Mouse (Mus musculus) telencephalon, adult 2 months (tissue): ENCODE data around the gene Ablim2.

Experiments used
- DNase-seq: peaks from one replicate; pipeline ENCODE4 v3.0.0-alpha.2; 2011; ENCODE audit warnings: low read depth, low spot score

The Ablim2 gene

DNA sequence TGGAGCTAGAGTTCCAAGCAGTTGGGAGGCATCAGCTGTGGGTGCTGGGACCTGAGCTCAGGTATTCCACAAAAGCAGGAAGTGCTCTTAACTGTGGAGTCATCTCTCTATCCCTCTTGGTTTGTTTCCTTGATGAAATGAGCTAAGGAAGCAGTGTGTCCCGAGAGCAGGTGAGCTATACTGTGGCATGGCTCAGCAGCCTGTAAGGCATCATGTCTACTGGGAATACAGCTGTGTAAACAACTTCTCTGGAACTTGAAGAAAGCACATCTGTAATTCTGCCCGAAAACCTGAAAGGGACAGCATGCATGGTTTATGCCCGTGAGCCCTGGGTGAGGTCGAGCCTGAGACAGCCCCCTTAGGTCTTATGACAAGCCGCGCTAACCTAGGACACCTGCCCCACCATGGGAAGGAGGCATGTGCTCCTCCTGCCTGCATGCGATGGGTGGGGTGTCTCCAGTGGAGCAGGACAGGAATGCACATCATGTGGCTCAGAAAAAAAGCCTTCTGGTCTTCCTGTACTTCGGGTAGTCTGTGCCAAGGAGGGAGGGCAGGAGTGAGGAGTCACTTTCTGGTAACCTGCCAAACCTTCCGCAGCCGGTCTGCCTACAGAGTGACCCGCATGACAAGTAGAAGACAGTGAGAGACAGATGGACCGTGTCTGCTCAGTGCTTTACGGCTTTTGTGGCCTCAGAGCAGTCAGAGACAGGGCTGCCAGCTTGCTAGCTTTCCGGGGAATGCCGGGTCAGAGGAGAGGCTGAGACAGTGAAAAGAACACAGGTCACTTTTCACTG is 150.2 kb downstream of the Ablim2 start:
- peak; percentile 58 for DNase-seq

DNA sequence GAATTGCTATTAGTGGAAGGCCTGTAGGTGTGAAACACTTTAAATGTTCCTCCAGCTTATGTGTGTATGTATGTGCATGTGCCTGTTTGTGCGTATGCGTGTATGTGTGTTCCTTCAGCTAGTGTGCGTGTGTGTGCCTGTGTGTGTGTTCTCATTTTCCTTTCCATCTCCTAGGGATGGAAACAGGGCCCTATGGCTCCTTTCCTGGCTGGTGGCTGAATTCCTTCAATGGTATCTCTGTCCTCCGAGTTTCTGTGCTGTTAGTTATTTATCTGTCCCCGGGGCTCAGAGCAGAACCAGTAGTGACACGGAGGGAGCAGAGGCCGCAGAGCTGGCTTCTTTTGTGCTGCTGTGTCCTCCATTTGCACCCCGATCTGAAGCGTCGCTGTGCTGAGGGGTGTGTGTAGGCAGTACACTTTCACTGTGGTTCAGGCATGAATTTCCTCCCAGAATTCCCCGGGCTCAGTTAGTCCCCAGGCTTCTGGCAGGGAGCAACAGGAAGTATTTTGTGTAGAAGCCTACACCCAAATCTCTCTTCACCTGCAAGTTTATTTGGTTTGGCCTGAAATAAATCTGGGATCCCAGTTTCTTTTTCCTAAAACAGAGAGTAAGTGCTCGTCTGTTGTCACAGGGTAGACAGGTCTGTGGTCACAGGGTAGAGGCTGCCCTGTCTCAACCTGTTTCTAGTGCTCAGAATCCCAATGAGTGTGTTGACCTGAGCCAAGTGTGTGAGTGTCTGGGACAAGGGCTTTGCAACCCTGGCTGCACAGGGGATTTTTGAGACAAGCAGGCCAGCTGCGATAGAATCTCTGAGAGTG is 151.2 kb downstream of the Ablim2 start:
- no peak for DNase-seq

DNA sequence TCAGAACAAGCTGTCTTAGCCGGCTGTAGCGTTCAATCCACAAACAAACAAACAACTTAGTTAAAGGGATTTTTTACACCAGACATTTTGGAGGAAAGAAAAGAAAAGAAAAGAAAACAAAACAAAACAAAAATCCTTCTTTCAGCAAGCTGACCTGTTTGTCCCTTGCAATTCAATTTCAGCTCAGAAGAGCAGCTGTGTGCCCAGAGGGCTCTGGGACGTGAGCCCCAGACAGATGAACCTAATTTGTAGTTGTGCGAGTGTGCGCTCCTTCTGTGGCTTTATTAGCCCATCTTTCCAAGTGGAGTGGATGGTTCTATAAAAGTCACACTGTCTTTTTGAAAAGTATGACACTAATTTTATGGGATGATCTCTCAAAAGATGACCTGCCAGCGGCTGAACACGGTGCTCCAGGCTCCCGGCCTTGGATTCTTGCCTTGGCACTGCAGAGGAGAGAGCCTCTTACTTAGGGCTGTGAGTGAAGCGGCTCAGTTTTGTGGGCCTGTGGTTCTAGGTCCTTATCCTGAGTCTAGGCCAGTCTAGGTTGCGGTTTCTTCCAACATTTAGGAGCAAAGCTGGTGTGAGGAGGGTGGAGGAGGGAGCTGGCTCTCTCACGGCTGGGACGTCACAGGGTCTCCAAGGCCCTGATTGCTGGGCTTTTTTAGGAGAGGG is 158.1 kb downstream of the Ablim2 start:
- DNase-seq = no peak

DNA sequence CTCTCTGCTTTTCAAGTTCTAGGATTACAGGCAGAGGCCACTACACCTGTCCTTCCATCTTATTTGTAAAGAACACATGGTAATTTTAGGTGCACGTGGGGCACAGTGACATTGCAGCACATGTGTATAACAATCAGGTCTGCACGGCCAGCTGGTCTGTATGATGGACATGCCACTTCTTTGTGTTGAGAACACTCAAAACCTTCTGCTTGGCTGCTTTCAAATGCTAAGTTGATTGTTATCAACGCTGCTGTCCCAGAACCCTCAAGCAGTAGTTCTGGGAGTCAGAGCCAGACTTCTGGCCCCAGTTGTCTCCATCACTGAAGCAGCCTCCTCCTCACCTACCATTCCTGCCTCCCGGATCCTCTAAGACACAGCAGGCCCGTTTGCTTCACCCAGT is 159.0 kb downstream of the Ablim2 start:
- no peak for DNase-seq

DNA sequence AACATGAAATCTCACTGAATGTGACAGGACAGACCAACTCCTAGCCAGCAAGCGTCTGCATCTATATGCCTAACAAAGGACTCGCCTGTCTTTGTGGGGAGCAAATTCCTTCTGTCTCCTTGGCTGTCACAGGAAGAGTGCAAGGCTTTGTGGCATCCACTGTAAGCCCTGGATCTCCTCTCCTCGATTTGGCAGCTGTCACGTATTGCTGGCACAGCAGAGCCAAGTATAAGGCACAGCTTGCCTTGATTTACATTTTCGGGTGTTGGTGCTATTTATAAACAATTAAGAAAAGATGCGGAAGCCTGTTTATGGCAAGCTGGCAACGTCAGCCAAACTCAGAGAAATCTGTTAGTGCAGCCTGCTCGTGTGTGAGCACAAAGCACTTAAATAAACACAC is 160.7 kb downstream of the Ablim2 start:
- DNase-seq = peak; percentile 60

DNA sequence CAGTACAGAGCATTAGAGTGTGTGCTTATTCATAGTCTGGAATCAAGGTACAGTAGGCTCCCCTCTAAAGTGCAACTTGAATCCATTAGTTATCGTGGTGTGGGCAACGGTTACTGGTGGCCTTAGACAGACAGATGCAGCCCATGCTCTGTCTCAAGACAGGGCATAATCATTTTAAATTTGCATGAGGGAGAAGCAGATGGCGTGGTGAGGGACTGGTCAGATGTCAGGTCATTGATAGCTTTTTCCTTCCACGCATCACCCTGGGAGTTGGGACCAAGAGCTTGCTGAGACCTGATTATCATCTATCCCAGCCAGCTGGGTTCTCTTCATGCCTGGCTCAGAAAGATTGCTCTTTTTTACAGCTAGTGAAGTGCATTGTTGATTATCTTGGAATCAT is 162.4 kb downstream of the Ablim2 start:
- DNase-seq = no peak

DNA sequence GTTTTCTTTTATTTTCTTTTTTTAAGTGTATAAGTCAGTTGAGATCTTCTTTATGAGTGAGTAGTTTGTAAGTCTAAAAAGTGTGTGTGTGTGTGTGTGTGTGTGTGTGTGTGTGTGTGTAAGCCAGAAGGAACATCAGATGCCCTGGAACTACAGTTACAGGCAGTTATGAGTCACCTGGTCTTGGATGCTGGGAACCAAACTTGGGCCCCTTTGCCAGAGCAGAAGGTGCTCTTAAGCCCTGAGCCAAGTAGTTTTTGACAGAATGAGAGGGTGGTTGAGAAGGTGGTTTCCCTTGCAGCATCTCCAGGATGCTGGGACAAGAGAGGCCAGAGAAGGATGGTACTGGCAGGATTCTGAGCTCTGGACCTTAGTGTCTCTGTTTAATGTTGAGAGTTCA is 162.9 kb downstream of the Ablim2 start:
- no peak for DNase-seq

DNA sequence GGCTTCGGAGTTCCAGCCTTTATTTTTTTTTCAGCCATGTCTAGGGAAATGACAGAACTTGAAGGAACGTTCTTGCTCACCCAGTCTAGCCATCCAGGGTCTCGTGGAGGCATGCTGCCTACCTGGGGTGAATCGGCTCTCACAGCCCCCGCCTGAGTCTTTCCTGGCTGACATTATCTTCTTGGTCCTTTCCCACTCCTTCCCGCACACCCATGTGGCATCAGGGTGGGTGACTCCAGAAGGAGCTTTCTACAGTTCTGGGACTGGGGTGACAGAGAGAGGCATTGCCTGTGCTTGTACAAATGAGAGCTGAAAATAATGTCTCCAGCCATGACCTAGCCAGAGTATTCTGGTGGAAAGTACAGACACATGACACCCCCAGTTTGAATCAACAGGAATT is 163.5 kb downstream of the Ablim2 start:
- no peak for DNase-seq

DNA sequence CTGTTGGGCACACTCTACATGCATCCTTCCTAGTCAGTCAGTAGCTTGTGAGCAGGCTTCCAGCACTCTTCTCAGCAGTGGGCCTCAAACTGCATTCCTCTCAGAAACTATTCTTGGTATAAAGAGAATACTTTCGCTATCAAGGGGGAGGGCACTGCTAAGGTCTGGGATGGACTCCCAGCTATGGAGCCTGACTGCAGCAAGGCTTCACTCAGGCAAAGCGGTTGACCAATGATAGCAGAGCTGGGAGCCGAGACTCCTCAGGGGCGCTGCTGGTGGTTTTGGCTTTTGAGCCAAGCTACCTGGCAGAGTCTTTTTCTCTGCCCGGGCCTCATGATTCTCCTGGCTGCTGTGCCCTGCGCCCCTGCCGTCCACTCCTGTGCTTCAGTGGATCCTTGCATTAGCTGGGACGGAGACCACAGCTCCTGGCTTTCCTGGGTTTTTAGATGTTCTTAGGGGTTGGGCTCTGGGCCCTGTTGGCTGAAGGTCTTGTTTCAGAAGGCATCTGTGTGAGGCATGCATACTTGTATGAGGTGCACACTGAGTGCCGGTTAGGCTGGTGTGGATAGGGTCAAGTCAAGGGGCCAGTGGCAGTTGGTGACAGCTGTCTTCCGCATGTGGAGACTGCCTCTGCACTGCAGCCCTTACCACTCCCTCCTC is 164.0 kb downstream of the Ablim2 start:
- no peak for DNase-seq

DNA sequence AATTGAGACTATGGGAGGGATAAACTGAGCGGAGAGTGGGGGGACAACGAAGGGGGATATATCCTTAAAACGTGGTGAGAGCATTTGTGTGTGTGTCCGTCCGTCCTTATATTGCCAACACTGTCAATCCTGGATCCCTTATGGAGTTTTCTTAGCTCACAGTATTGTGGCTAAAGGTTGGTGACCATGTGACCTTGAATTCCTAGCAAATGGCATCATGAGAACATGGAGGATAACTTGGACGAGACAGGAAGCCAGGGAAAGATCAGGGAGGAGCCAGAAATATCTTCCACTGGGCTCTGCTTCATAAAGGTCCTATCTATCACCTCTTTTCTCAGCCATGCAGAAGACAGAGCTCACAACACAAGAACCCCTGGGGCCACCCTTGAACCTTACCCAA is 165.8 kb downstream of the Ablim2 start:
- DNase-seq = no peak

DNA sequence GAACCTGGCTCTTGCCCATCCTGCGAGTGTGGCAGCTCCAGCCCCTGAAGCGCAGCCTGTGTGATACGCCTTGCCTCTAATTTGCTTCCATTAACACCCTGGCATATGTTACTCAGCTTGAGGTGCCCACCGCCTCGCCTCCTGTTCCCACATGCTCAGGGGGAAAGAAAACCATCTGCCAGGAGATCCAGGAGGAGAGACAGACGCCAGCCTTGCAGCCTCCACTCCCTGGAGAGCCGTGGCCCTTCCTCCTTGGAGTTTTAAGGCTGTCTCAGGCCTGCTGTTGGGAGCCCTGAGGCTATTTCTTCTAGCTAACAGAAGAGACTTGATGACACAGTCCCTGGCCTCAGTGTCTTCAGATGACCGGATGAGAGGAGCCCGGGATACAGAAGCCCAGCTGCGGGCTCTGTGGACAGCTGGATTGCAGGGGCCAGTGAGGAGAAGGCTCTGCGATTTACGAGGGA is 167.5 kb downstream of the Ablim2 start:
- peak; percentile 69 for DNase-seq

DNA sequence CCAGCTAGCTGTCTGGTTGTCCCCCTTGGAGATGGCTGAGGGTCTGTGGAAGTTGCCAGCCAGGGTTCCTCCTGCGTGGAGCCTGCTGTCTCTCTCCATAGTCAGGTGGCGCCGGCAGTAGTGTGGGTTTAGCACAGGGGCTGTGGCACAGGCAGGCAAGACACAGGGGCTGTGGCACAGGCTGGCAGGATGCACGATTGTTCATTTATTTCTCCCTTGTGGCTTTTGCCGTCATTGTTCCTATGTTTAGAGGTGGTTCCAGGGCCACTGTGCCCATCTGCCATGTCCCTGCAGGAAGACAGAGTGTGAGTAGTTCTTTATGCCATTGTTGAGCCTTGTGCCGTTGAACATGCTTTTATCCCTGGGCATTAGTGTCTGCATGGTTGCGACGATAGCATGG is 168.8 kb downstream of the Ablim2 start:
- DNase-seq = no peak

DNA sequence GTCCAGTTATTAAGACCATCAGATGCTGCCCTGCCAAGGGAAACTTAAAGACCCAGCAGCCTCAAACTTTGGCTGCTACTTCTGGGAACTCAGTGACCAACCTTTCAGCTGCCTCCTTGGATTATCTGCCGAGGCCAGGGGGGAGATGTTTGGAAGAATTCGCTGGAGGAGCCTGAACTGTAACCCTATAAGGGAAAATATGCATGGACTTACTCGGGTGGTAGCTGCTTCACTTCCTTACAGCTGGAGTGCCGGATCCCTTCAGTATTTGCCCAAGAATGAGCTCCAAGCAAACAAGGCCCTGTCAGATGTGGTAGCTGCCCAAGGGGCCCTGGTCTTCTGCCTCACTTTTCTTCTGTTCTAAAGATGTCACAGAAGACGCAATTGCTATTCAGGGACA is 173.6 kb downstream of the Ablim2 start:
- DNase-seq = no peak

DNA sequence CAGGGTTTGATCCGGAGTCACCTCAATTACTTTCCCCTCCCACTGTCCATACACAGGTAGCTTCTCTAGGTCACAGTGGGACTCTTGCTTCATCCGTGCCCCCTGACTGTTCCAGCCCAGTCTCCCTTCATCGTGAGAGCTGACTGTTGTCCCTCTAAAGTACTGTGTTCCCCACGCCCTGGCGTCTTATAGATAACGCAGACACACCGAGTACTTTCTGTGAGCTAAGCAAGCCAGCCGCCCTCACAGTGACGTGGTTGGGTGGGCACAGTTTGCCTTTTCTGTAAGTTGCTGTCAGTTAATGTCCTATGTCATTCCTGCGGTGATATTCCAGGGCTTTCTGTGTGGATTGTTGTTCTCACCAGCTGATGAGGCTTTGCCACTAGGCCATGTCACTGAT is 175.4 kb downstream of the Ablim2 start:
- DNase-seq = no peak
